Mouse (Mus musculus) intestine, embryonic 16.5 days (tissue): ENCODE measurements around the gene Olfr411. TPM values are rescaled to one million over a fixed set of nuclear protein-coding genes. Genes with fewer than 3 reads are reported as not detected.

Experiments used
- ATAC-seq: fragments of 200-750 bp; cut with Nextera tagmentation; 2 replicates; pipeline ENCODE4 v1.8.0; 2017; ENCODE audit warnings: moderate TSS enrichment, moderate library complexity
- H3K27ac ChIP-seq: fragments of 300-500 bp; sonication (generic); 2 replicates; pipeline ENCODE4 v1.5.1; 2014; ENCODE audit warnings: mild to moderate bottlenecking, low read length
- H3K27me3 ChIP-seq: fragments of 300-500 bp; sonication (generic); replicated peaks from 2 replicates; pipeline ENCODE4 v1.6.1; 2014; ENCODE audit warnings: low read length, control low read depth, mixed read lengths; ENCODE audit not compliant: control insufficient read depth, insufficient read depth
- H3K36me3 ChIP-seq: fragments of 300-500 bp; sonication (generic); 2 replicates; pipeline ENCODE4 v1.6.1; 2014; ENCODE audit warnings: low read length, control low read depth; ENCODE audit not compliant: control insufficient read depth, insufficient read depth
- H3K4me1 ChIP-seq: fragments of 300-500 bp; sonication (generic); 2 replicates; pipeline ENCODE4 v1.6.1; 2014; ENCODE audit warnings: low read length, control low read depth, mixed read lengths; ENCODE audit not compliant: control insufficient read depth, insufficient read depth
- H3K4me2 ChIP-seq: fragments of 300-500 bp; sonication (generic); 2 replicates; pipeline ENCODE4 v1.6.1; 2014; ENCODE audit warnings: low read depth, low read length, control low read depth
- H3K4me3 ChIP-seq: fragments of 300-500 bp; sonication (generic); 2 replicates; pipeline ENCODE4 v1.5.1; 2014; ENCODE audit warnings: mild to moderate bottlenecking, low read length
- H3K9ac ChIP-seq: fragments of 300-500 bp; sonication (generic); 2 replicates; pipeline ENCODE4 v1.6.1; 2014; ENCODE audit warnings: low read depth, low read length
- H3K9me3 ChIP-seq: fragments of 300-500 bp; sonication (generic); 2 replicates; pipeline ENCODE4 v1.6.1; 2016; ENCODE audit warnings: low read length, control low read depth; ENCODE audit not compliant: control insufficient read depth
- WGBS: fragments of 180-500 bp; shearing (Covaris S2); extraction: QIAGEN DNeasy Blood & Tissue Kit; methylation state at CpG from one replicate; pipeline ENCODE4 v1.1.7; 2014; 5-methylcytosine and 5-hydroxymethylcytosine counted together
- polyA plus RNA-seq: library from polyadenylated mRNA; unstranded; fragments of >200 nt; fragmentation: Nextera tagmentation; extraction: Ambion mirVana; gene quantifications from 2 replicates; pipeline ENCODE4 v1.2.1, GENCODE M21; 2015

The Olfr411 gene
- polyA plus RNA-seq, 1 experiment from 2014 or later, result not detected

GRCm38 (mm10) chr11:74371393-74372100 is 19.1 kb upstream of the Olfr411 start:
- no peak for ATAC-seq
- WGBS, result 15% methylated on average over 22 of the region's 22 CpGs
- no peak overlapping the region for H3K9ac ChIP-seq

GRCm38 (mm10) chr11:74361769-74362168 is 9.3 kb upstream of the Olfr411 start, which contains the start of gene Olfr412:
Olfr412 (plus strand) TSS chr11:74362069.
- Histone ChIP-seq H3K36me3 (no peaks in the 10 kb centered on the region), H3K27me3 (no peaks in the 10 kb centered on the region), H3K4me1 (no peaks in the 10 kb centered on the region), H3K4me3 (no peak within 1 kb of the TSS), H3K27ac (no peak within 1 kb of the TSS), H3K9ac (no peak within 1 kb of the TSS), H3K4me2 (no peak within 1 kb of the TSS), H3K9me3 (peaks cover 3% of the 10 kb centered on the region; the same call in 1 of the 2 replicates)
- WGBS, result 76% methylated on average over 1 of the region's 1 CpGs
- no peak for ATAC-seq

More at GRCm38 (mm10) chr11:74371393-74372100, 19.1 kb upstream of the Olfr411 start:
- Histone ChIP-seq H3K9me3 (no peaks in the 10 kb centered on the region), H3K36me3 (no peaks in the 10 kb centered on the region), H3K27ac (no peak overlapping the region), H3K27me3 (no peaks in the 10 kb centered on the region), H3K4me2 (no peak overlapping the region), H3K4me1 (no peaks in the 10 kb centered on the region), H3K4me3 (no peak overlapping the region)

GRCm38 (mm10) chr11:74337931-74338330 is 14.5 kb downstream of the Olfr411 start, which contains the start of gene Olfr410:
Olfr410 (minus strand) TSS chr11:74338031.
- Histone ChIP-seq H3K4me2 (no peak within 1 kb of the TSS), H3K4me1 (no peaks in the 10 kb centered on the region), H3K27me3 (no peaks in the 10 kb centered on the region), H3K27ac (no peak within 1 kb of the TSS), H3K4me3 (no peak within 1 kb of the TSS), H3K9me3 (no peaks in the 10 kb centered on the region), H3K9ac (no peak within 1 kb of the TSS), H3K36me3 (no peaks in the 10 kb centered on the region)
- no peak for ATAC-seq
- WGBS, result 81% methylated on average over 6 of the region's 6 CpGs

- Histone ChIP-seq H3K9ac (no peak overlapping the region), H3K36me3 (no peaks in the 10 kb centered on the region), H3K4me1 (no peaks in the 10 kb centered on the region), H3K27me3 (no peaks in the 10 kb centered on the region), H3K4me3 (no peak overlapping the region), H3K27ac (no peak overlapping the region), H3K9me3 (no peaks in the 10 kb centered on the region), H3K4me2 (no peak overlapping the region)
- ATAC-seq, result no peak
These were observed 23.7 kb downstream of the Olfr411 start for GRCm38 (mm10) chr11:74328781-74329180.

GRCm38 (mm10) chr11:74326044-74326443 is 26.4 kb downstream of the Olfr411 start:
- no peaks in the 10 kb centered on the region for H3K27me3 ChIP-seq
- H3K27ac ChIP-seq, result no peak overlapping the region
- H3K4me1 ChIP-seq, result no peaks in the 10 kb centered on the region
- no peaks in the 10 kb centered on the region for H3K9me3 ChIP-seq
- WGBS, result 69% methylated on average over 2 of the region's 2 CpGs
- H3K36me3 ChIP-seq, result no peaks in the 10 kb centered on the region
- H3K4me2 ChIP-seq, result no peak overlapping the region
- no peak overlapping the region for H3K4me3 ChIP-seq
- ATAC-seq, result no peak
- H3K9ac ChIP-seq, result no peak overlapping the region

Other genes with a start within 250 kb of the Olfr411 start
- not detected in 2 replicates for gene Olfr401, start 238.9 kb downstream of the Olfr411 start, polyA plus RNA-seq
- not detected in 2 replicates for gene Olfr402, start 199.1 kb downstream of the Olfr411 start, polyA plus RNA-seq
- not detected in 2 replicates for gene Olfr403, start 166.4 kb downstream of the Olfr411 start, polyA plus RNA-seq
- gene Olfr43, start 141.3 kb downstream of the Olfr411 start, polyA plus RNA-seq, result not detected in 2 replicates
- not detected in 2 replicates for gene Olfr406, start 92.8 kb downstream of the Olfr411 start, polyA plus RNA-seq
- gene Olfr59, start 68.9 kb downstream of the Olfr411 start, polyA plus RNA-seq, result not detected in 2 replicates
- not detected in 2 replicates for gene Olfr410, start 14.6 kb downstream of the Olfr411 start, polyA plus RNA-seq
- not detected in 2 replicates for gene Olfr412, start 9.4 kb upstream of the Olfr411 start, polyA plus RNA-seq